Mouse (Mus musculus) E14TG2a.4 (cell line): ENCODE measurements around the gene Fbxw7.
A peak's percentile ranks its signal among the peaks of the same experiment; 100 is the strongest.

ENCODE experiments used
- H3K27me3 ChIP-seq: 2 replicates; pipeline ENCODE4 v1.6.1; 2014; ENCODE audit warnings: low read length, control low read depth; ENCODE audit not compliant: insufficient read depth
- H3K36me3 ChIP-seq: 2 replicates; pipeline ENCODE4 v1.6.1; 2014; ENCODE audit warnings: low read length, control low read depth; ENCODE audit not compliant: insufficient read depth
- H3K4me1 ChIP-seq: replicated peaks from 2 replicates; pipeline ENCODE4 v1.6.1; 2014; ENCODE audit warnings: low read depth, low read length, control low read depth
- H3K4me3 ChIP-seq: replicated peaks from 2 replicates; pipeline ENCODE4 v1.5.1; 2014; ENCODE audit warnings: mild to moderate bottlenecking, low read length
- H3K9me3 ChIP-seq: 2 replicates; pipeline ENCODE4 v1.6.1; 2014; ENCODE audit warnings: low read length, control low read depth
- CTCF ChIP-seq: conservative IDR thresholded peaks from 2 replicates; pipeline ENCODE4 v1.5.1; 2014; ENCODE audit warnings: low read length
- NANOG ChIP-seq: IDR thresholded peaks from 2 replicates; pipeline ENCODE4 v1.6.1; 2014; ENCODE audit warnings: borderline replicate concordance, low read length, mixed read lengths
- POU5F1 ChIP-seq: IDR thresholded peaks from 2 replicates; pipeline ENCODE4 v1.6.1; 2014; ENCODE audit warnings: low read length, borderline replicate concordance

Fbxw7 gene

DNA sequence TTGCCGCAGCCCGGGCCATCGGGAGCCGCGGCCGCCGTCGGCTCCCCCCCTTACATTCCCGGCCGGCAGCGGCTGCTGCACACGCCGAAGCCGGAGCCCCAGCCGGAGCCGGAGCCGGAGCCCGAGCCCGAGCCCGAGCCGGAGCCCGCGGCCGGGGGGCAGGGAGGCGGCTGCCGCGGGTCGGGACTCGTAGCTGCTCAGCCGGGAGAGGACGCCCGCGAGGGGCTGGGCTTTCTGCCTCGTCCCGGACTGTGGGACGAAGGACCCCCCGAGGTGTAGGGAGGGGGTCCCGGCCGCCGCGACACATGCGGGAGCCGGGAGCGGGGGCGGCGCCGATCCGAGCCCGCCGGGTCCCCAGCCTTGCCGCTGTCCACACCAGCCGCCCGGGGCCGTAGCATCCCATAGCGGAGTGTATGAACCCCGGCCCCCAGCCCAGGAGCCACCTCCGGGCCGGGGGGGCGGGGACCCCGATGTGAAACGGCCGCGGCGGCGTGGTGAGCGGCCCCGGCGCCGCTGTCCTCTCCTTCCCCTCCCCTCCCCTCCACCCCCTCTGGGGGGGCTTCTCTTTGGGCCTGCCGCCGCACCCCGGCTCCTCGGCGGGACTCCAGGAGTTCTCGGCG, at the start of gene Fbxw7:
TSS of gene Fbxw7 (plus strand) at position 507 of the 620 bp plus-strand sequence.
- H3K27me3 ChIP-seq, result no peaks in the 10 kb centered on the region; the same call in 1 of the 2 replicates
- H3K9me3 ChIP-seq, result no peaks in the 10 kb centered on the region
- no peak for TF ChIP-seq POU5F1
- peaks cover 17% of the 10 kb centered on the region for H3K36me3 ChIP-seq
- H3K4me1 ChIP-seq, result peaks cover 43% of the 10 kb centered on the region
- peak within 1 kb of the TSS; percentile 96 for H3K4me3 ChIP-seq

DNA sequence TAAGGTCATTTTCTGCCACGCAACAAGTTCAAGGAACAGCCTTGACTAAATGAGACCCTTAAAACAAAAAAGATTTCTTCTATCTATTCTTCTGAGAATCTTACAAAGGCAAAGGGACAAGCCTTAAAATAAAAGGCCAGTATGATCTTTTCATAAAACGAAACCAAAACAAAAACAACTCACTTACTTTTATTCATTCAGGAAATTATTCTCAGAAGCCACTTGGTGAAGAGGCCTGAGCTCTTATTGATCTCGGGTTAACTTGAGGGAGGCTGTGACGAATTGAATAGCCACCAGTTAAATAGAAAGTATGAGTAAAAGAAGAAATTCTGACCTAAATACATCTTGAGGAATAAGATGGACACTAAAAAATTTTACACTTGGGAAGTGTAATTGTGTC, 46.1 kb upstream of the Fbxw7 start:
- H3K4me3 ChIP-seq, result no peak overlapping the region
- no peaks in the 10 kb centered on the region for H3K9me3 ChIP-seq
- no peaks in the 10 kb centered on the region for H3K36me3 ChIP-seq
- H3K4me1 ChIP-seq, result peaks cover 4% of the 10 kb centered on the region; the same call in 1 of the 2 replicates
- TF ChIP-seq CTCF, result no peak
- TF ChIP-seq NANOG, result no peak
- TF ChIP-seq POU5F1, result no peak
- no peaks in the 10 kb centered on the region for H3K27me3 ChIP-seq

DNA sequence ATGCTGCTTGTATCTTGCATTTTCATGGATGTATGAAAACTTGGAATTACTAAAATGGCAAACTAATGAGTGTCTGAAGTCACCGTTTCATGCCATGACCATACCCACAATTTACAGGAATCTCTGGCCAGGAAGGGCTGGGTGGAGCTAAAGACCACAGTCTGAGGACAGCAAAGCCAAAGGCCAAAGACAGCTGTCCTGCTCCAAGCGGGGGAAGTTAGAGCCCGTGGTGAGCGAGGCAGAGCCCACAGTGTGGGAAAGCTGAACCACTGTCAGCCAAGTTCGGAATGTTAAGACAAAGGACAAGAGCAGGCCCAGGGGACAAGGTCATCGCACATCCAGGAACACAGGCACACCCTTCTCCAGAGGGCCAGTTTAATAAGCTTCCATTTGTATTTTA, 45.7 kb upstream of the Fbxw7 start:
- Histone ChIP-seq H3K4me3 (no peak overlapping the region), H3K36me3 (no peaks in the 10 kb centered on the region), H3K27me3 (no peaks in the 10 kb centered on the region), H3K9me3 (no peaks in the 10 kb centered on the region), H3K4me1 (peaks cover 4% of the 10 kb centered on the region; the same call in 1 of the 2 replicates)
- TF ChIP-seq POU5F1 (no peak), CTCF (no peak), NANOG (no peak)

DNA sequence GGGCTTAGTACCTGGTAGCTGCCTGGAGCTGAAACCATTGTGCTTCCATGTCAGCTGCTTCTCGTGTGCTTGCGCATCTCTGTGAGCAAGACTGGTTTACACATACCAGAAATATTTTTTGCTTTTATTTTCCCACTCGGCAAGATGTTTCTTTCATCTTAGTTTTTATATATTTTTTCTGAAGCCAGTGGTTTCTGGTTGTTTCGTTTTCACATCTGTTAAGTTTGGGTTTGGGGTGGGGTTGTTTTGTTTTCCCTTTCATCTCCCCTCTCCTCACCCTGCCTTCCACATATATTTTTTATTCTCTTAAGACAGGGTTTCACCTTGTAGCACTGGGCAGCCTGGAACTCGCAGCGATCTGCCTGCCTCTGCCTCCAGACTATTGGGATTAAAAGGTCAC, 44.5 kb upstream of the Fbxw7 start:
- H3K9me3 ChIP-seq, result no peaks in the 10 kb centered on the region
- H3K36me3 ChIP-seq, result no peaks in the 10 kb centered on the region
- no peak overlapping the region for H3K4me3 ChIP-seq
- H3K27me3 ChIP-seq, result no peaks in the 10 kb centered on the region
- TF ChIP-seq NANOG (no peak), POU5F1 (no peak), CTCF (no peak)
- H3K4me1 ChIP-seq, result peaks cover 4% of the 10 kb centered on the region; the same call in 1 of the 2 replicates

DNA sequence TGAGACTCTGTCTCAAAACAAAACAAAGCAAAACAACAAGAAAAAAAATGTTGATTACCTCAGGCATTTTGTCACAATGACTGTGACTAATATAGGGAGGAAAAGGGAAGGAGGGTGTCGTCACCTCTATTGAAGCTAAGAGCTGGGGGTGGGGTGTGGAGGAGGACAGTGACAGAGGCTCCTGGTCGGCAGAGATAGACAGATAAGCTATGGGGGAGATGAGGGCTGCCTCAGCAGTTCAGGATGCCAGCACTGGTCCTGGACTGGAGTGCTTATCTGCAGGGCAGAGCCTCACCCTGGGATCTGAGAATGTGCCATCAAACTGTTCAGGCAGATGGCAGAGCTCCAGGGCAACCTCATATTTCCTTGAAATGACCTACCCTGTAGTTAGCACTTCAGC, 43.1 kb upstream of the Fbxw7 start:
- H3K9me3 ChIP-seq, result no peaks in the 10 kb centered on the region
- no peak overlapping the region for H3K4me3 ChIP-seq
- TF ChIP-seq NANOG (no peak), CTCF (no peak), POU5F1 (no peak)
- no peaks in the 10 kb centered on the region for H3K36me3 ChIP-seq
- no peaks in the 10 kb centered on the region for H3K27me3 ChIP-seq
- H3K4me1 ChIP-seq, result peaks cover 4% of the 10 kb centered on the region; the same call in 1 of the 2 replicates

DNA sequence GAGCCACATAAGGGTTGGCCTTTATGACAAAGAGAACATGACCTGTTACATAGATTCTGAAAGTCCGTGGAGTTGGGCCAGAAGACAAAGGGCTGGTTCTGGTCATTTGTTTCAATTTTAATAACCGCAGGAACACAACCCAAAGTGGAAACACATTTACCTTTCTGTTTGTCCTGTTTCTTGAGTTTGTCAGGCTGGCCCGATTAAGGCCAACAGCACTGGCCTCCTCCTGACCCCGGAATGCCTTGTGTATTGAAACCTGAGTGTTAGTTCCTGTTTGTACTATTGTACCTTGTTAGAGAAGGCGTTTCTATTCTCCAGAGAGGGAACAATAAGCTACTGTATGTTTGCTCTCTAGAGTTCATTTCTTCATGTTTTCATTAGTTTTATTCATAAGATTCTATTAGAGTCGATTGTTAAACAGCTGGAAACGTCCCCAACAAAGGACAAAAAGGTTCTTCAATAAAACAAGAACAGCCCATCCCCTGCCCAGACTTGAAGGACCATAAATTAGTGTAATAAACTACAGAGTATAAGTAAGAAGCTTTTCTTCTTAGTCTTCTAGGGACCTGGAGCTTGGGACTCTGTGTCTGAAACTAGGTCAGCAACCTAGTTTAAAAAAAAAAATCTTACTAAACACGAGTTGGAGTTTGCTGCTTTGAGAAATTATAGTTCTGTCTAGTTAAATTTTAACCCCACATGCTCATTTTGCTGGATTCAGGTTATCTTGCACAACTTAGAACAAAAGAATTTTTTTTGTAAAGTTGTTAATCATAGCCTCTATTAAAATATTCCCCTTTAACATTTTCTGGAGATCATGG, 40.6 kb upstream of the Fbxw7 start:
- no peaks in the 10 kb centered on the region for H3K9me3 ChIP-seq
- TF ChIP-seq POU5F1, result no peak
- no peak for TF ChIP-seq CTCF
- TF ChIP-seq NANOG, result no peak
- no peaks in the 10 kb centered on the region for H3K27me3 ChIP-seq
- H3K4me3 ChIP-seq, result no peak overlapping the region
- H3K4me1 ChIP-seq, result peaks cover 3% of the 10 kb centered on the region; the same call in 1 of the 2 replicates
- no peaks in the 10 kb centered on the region for H3K36me3 ChIP-seq

DNA sequence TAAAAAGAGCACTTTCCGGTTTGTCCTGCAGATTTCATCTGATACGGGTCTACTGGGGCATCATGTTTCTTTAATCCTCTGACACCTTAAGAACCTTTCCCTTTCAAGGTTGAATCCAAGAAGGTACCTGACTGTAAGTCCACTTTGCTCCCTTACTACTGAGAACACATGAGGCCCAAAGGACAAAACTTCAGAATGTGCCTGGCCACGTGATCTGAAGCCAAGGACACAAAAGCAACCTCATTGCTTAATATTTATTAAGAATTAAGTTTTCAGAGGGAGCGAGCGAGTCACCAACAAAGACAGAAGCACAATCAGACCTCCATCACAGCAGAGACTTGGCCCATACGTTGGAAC, 40.0 kb upstream of the Fbxw7 start:
- H3K4me1 ChIP-seq, result no peaks in the 10 kb centered on the region
- H3K36me3 ChIP-seq, result no peaks in the 10 kb centered on the region
- TF ChIP-seq CTCF, result no peak
- no peak for TF ChIP-seq POU5F1
- TF ChIP-seq NANOG, result no peak
- H3K9me3 ChIP-seq, result no peaks in the 10 kb centered on the region
- no peaks in the 10 kb centered on the region for H3K27me3 ChIP-seq
- no peak overlapping the region for H3K4me3 ChIP-seq

DNA sequence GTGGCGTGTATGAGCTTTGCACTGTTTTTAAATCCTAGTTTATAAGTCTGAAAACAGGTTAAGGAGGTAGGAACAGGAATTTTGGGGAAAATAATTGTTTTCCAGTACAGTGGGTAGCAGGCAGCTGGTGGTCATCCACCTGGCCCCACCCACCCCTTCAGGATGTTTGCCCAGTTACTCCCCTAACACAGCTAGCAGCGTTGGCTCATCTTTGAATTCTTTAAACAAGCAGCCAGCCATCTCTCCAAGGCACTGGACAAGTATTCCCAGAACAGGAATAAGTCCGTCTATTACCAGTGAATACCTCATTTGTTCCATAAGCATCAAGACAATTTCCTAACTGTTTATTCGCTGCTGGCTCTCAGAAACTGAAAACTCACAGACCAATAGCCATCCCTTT, 39.5 kb upstream of the Fbxw7 start:
- TF ChIP-seq CTCF (no peak), POU5F1 (no peak), NANOG (no peak)
- no peak overlapping the region for H3K4me3 ChIP-seq
- no peaks in the 10 kb centered on the region for H3K27me3 ChIP-seq
- no peaks in the 10 kb centered on the region for H3K36me3 ChIP-seq
- no peaks in the 10 kb centered on the region for H3K4me1 ChIP-seq
- no peaks in the 10 kb centered on the region for H3K9me3 ChIP-seq

DNA sequence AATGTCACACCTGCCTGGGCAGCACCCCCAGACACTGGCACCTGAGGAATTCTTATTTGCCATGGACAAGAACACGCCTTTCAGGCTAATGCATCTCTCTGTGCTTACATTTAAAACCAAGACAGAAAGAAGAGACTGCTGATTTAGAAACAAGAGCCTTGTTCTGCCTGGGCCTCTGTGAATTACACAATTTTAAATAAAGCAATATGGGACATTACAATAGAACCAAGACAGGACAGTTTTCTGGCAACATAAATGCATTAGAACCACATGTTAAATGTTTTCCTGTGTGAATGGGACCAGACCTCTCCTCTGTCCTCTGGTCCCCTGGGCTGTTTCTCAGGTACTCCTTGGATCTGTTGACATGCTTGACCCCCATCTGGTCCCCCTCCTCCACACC, 39.0 kb upstream of the Fbxw7 start:
- Histone ChIP-seq H3K9me3 (no peaks in the 10 kb centered on the region), H3K27me3 (no peaks in the 10 kb centered on the region), H3K4me1 (no peaks in the 10 kb centered on the region), H3K4me3 (no peak overlapping the region), H3K36me3 (no peaks in the 10 kb centered on the region)
- TF ChIP-seq NANOG (no peak), CTCF (no peak), POU5F1 (no peak)
